8 mouse cellular contexts compared by ENCODE assay signal in the genomic region with DNA sequence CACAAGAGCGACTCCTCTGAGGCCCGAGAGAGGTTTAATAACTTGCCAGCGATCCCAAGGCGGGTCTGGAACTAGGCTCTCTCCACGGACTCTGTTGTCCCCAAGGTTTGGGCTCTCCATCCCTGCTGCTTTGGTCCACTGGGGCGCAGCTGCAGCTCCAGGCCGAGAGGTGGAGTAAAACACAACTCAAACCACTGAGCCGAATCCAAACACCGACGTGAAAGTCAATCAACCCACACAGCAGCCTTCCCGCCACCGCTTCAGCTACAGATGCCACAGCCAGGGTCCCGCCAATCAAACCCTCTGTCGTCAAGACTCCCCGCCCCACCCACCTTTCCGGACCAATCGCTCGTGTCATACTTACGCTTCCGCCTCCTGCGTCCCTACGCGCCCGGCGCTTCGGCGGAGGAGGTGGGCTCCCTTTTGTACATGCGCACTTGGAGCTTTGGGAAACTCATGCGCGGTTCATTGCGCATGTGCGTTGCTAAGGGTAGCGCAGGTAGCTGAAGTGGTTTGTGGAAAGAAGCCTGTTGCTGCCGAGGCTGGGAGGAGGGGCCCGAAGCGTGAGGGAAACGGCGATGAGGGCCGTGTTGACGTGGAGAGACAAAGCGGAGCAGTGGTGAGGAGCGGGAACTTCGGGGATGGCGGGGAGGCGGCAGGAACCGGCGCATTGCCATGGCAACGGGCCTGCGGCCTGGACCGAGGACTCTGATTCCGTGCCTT. TPM values are rescaled to one million over a fixed set of nuclear protein-coding genes. Genes with fewer than 3 reads are reported as not detected.
DNase-seq lines count a peak whose midpoint lies in the region; ATAC-seq and TF ChIP-seq lines count a peak whose summit lies in the region.

A gene (minus strand): TSS at position 281 of the 723 bp plus-strand sequence.
A gene (plus strand): TSS at position 380 of the 723 bp plus-strand sequence.

- H3K9ac ChIP-seq in forebrain, embryonic 16.5 days (replicated peaks; ENCODE audit: low read depth, low read length): peak within 1 kb of the TSS; percentile 56
- H3K9ac ChIP-seq in lung, embryonic 14.5 days: peak within 1 kb of the TSS; percentile 64

- no peaks in the 10 kb centered on the region for H3K9me3 ChIP-seq in G1E (replicated peaks)
- H3K9me3 ChIP-seq in forebrain, embryonic 16.5 days (ENCODE audit: control insufficient read depth, low read length): no peaks in the 10 kb centered on the region
- no peaks in the 10 kb centered on the region for H3K9me3 ChIP-seq in lung, embryonic 14.5 days (ENCODE audit: low read depth, low read length)

- no peaks in the 10 kb centered on the region for H3K27me3 ChIP-seq in G1E (ENCODE audit: insufficient read depth, low read length)
- H3K27me3 ChIP-seq in forebrain, embryonic 16.5 days (replicated peaks; ENCODE audit: control insufficient read depth, insufficient read depth, low read length): no peaks in the 10 kb centered on the region
- no peaks in the 10 kb centered on the region for H3K27me3 ChIP-seq in lung, embryonic 14.5 days (ENCODE audit: insufficient read depth, low read length)
- H3K27me3 ChIP-seq in thymus, adult 2 months (ENCODE audit: control insufficient read depth, insufficient read depth, low read length): no peaks in the 10 kb centered on the region

- peak within 1 kb of the TSS; percentile 72 for H3K4me2 ChIP-seq in forebrain, embryonic 16.5 days (ENCODE audit: low read length)
- peak within 1 kb of the TSS; percentile 82 for H3K4me2 ChIP-seq in lung, embryonic 14.5 days

- intact Hi-C loops in heart, postnatal 36 days (cut with DNase I): no loop called here

- TF ChIP-seq POLR2A in olfactory bulb, adult 2 months (IDR thresholded peaks at IDR 0.05; ENCODE audit: insufficient read depth, low read depth, low read length): no peak; the same call in none of the 2 replicates
- TF ChIP-seq POLR2A in thymus, adult 2 months (IDR thresholded peaks at IDR 0.05; ENCODE audit: control insufficient read depth, extremely low read depth, insufficient read depth, low read length, poor library complexity): peak; percentile 73

- under 1% methylated on average over 50 of the region's 51 CpGs for WGBS in forebrain, embryonic 16.5 days
- WGBS in lung, embryonic 14.5 days: under 1% methylated on average over 49 of the region's 51 CpGs
- under 1% methylated on average over 51 of the region's 51 CpGs for WGBS in olfactory bulb, adult 2 months
- under 1% methylated on average over 51 of the region's 51 CpGs for WGBS in thymus, adult 2 months

- H3K4me3 ChIP-seq in G1E (ENCODE audit: low read depth, low read length): peak within 1 kb of the TSS; percentile 76
- peak within 1 kb of the TSS; percentile 63 for H3K4me3 ChIP-seq in forebrain, embryonic 16.5 days (replicated peaks; ENCODE audit: low read length)
- H3K4me3 ChIP-seq in layer of hippocampus, adult 2 months: peak within 1 kb of the TSS; percentile 67
- H3K4me3 ChIP-seq in lung, embryonic 14.5 days (ENCODE audit: low read depth, low read length): peak within 1 kb of the TSS; percentile 60
- peak within 1 kb of the TSS; percentile 89 for H3K4me3 ChIP-seq in olfactory bulb, adult 2 months (ENCODE audit: insufficient read depth, low read depth, low read length)
- peak within 1 kb of the TSS; percentile 59 for H3K4me3 ChIP-seq in thymus, adult 2 months (ENCODE audit: control insufficient read depth, insufficient read depth, low read length)

- peak; percentile 99 for ATAC-seq in G1E (ENCODE audit: extremely low read depth, insufficient number of reproducible peaks, low FRiP score, poor library complexity, severe bottlenecking)
- ATAC-seq in forebrain, embryonic 16.5 days: peak; percentile 99
- peak; percentile 98 for ATAC-seq in lung, embryonic 14.5 days (ENCODE audit: insufficient read depth)

- DNase-seq in G1E (ENCODE audit: low spot score): peak; percentile 96
- DNase-seq in cerebellum, adult 18-20 months: peak; percentile 96 to 99
- DNase-seq in heart, postnatal 36 days: peak; percentile 94 to 96
- DNase-seq in layer of hippocampus, adult 2 months (ENCODE audit: low spot score in 2 of 2): peak; percentile 98 to 100
- DNase-seq in lung, embryonic 14.5 days: peak; percentile 100
- peak; percentile 98 for DNase-seq in thymus, adult 2 months

- H3K27ac ChIP-seq in forebrain, embryonic 16.5 days (ENCODE audit: low read length): peak within 1 kb of the TSS; percentile 84
- H3K27ac ChIP-seq in layer of hippocampus, adult 2 months: peak within 1 kb of the TSS; percentile 92
- peak within 1 kb of the TSS; percentile 94 for H3K27ac ChIP-seq in lung, embryonic 14.5 days (ENCODE audit: low read depth)
- peak within 1 kb of the TSS; percentile 81 for H3K27ac ChIP-seq in olfactory bulb, adult 2 months (ENCODE audit: insufficient read depth, low read depth, low read length)
- peak within 1 kb of the TSS; percentile 73 for H3K27ac ChIP-seq in thymus, adult 2 months (ENCODE audit: control insufficient read depth, insufficient read depth, low read length)

- TF ChIP-seq CTCF in G1E (IDR thresholded peaks at IDR 0.05; ENCODE audit: low read depth, low read length): no peak
- TF ChIP-seq CTCF in layer of hippocampus, adult 2 months (conservative IDR thresholded peaks at IDR 0.05): peak; percentile 64
- TF ChIP-seq CTCF in lung, embryonic 14.5 days (IDR thresholded peaks at IDR 0.05; ENCODE audit: low read depth): peak; percentile 71
- TF ChIP-seq CTCF in olfactory bulb, adult 2 months (IDR thresholded peaks at IDR 0.05; ENCODE audit: insufficient read depth, low read depth, low read length): no peak
- TF ChIP-seq CTCF in thymus, adult 2 months (IDR thresholded peaks at IDR 0.05; ENCODE audit: borderline replicate concordance, control insufficient read depth, extremely low read depth, insufficient read depth, low read length, poor library complexity): peak; percentile 65

- H3K4me1 ChIP-seq in G1E (ENCODE audit: insufficient read depth, low read depth, low read length): peaks cover 23% of the 10 kb centered on the region
- H3K4me1 ChIP-seq in forebrain, embryonic 16.5 days (replicated peaks; ENCODE audit: control insufficient read depth, insufficient read depth, low read length): peaks cover 19% of the 10 kb centered on the region
- H3K4me1 ChIP-seq in lung, embryonic 14.5 days (ENCODE audit: insufficient read depth): peaks cover 26% of the 10 kb centered on the region
- peaks cover 5% of the 10 kb centered on the region; the same call in 1 of the 2 replicates for H3K4me1 ChIP-seq in olfactory bulb, adult 2 months (ENCODE audit: control insufficient read depth, insufficient read depth, low read length)
- peaks cover 8% of the 10 kb centered on the region for H3K4me1 ChIP-seq in thymus, adult 2 months (replicated peaks; ENCODE audit: control insufficient read depth, insufficient read depth, low read length)

- peaks cover 26% of the 10 kb centered on the region for H3K36me3 ChIP-seq in G1E (replicated peaks)
- no peaks in the 10 kb centered on the region for H3K36me3 ChIP-seq in forebrain, embryonic 16.5 days (ENCODE audit: control insufficient read depth, insufficient read depth)
- peaks cover 16% of the 10 kb centered on the region for H3K36me3 ChIP-seq in lung, embryonic 14.5 days (ENCODE audit: insufficient read depth)
- no peaks in the 10 kb centered on the region for H3K36me3 ChIP-seq in thymus, adult 2 months (ENCODE audit: control insufficient read depth, insufficient read depth, low read length)

RNA-seq across cellular contexts. Expression of the first gene that starts in this region (rescaled TPM):
- 16.0 and 20.1 TPM in 2 replicates for total RNA-seq in G1E (2014; fragmentation: Nextera tagmentation)
- total RNA-seq in G1E (2017): 20.8 and 25.8 TPM in 2 replicates
- polyA plus RNA-seq in G1E (2012): 1.6 and 1.7 TPM in 2 replicates
- polyA plus RNA-seq in forebrain, embryonic 16.5 days (2015; fragmentation: Nextera tagmentation; extraction: Ambion mirVana): 14.4 and 16.9 TPM in 2 replicates
- 1 to 10 TPM; 1.2 TPM for total RNA-seq in heart, postnatal 36 days (2021)
- total RNA-seq in layer of hippocampus, adult 2 months (2021): 1 to 10 TPM; 6.3 to 6.8 TPM
- polyA plus RNA-seq in lung, embryonic 14.5 days (2014; fragmentation: Nextera tagmentation; extraction: Ambion mirVana): 17.1 and 20.1 TPM in 2 replicates
- not detected in 2 replicates for polyA plus RNA-seq in olfactory bulb, adult 2 months (2012; ENCODE audit: insufficient read depth, insufficient read length, low replicate concordance, missing spikeins)
- 9.0 and 10.5 TPM in 2 replicates for polyA plus RNA-seq in thymus, adult 2 months (2012; rRNA removed)

RNA-seq across cellular contexts. Expression of the second gene that starts in this region (rescaled TPM):
- total RNA-seq in G1E (2014; fragmentation: Nextera tagmentation) (4.7 and 4.9 TPM in 2 replicates), G1E (2017) (5.1 and 5.3 TPM in 2 replicates)
- 0.42 and 0.65 TPM in 2 replicates for polyA plus RNA-seq in G1E (2012)
- 30.8 and 32.7 TPM in 2 replicates for polyA plus RNA-seq in forebrain, embryonic 16.5 days (2015; fragmentation: Nextera tagmentation; extraction: Ambion mirVana)
- total RNA-seq in heart, postnatal 36 days (2021): 1 to 10 TPM; 9.1 to 9.4 TPM
- total RNA-seq in layer of hippocampus, adult 2 months (2021): 10 to 100 TPM; 30.3 TPM
- polyA plus RNA-seq in lung, embryonic 14.5 days (2014; fragmentation: Nextera tagmentation; extraction: Ambion mirVana): 22.2 and 25.6 TPM in 2 replicates
- polyA plus RNA-seq in olfactory bulb, adult 2 months (2012; ENCODE audit: insufficient read depth, insufficient read length, low replicate concordance, missing spikeins): not detected in 2 replicates
- 7.6 and 8.8 TPM in 2 replicates for polyA plus RNA-seq in thymus, adult 2 months (2012; rRNA removed)

Comparison
In these comparisons a context has a peak if more than half of its experiments do, and no peak if none do; other contexts are left out.
1. Peak in every context shown above with its lines: DNase-seq, ATAC-seq, H3K4me3 ChIP-seq and H3K27ac ChIP-seq.
2. CTCF ChIP-seq: peak in layer of hippocampus, adult 2 months (single experiment), lung, embryonic 14.5 days (single experiment) and thymus, adult 2 months (single experiment); none in G1E (single experiment) and olfactory bulb, adult 2 months (single experiment).